Mouse (Mus musculus) mesoderm, embryonic 11.5 days (tissue): ENCODE data around the gene Prss12.
"Not testable (repeated sequence)": the region's sequence is repeated elsewhere in the genome, so short reads cannot be mapped to it uniquely, and the experiment has no call there.

ENCODE experiments used
- DNase-seq: peaks from one replicate; pipeline ENCODE4 v3.0.0-alpha.2; 2012; ENCODE audit warnings: low read depth, low spot score

The Prss12 gene

GRCm38 (mm10) chr3:123476833-123477232 lies 30.1 kb downstream of the Prss12 start:
- peak; percentile 17 for DNase-seq

DNA sequence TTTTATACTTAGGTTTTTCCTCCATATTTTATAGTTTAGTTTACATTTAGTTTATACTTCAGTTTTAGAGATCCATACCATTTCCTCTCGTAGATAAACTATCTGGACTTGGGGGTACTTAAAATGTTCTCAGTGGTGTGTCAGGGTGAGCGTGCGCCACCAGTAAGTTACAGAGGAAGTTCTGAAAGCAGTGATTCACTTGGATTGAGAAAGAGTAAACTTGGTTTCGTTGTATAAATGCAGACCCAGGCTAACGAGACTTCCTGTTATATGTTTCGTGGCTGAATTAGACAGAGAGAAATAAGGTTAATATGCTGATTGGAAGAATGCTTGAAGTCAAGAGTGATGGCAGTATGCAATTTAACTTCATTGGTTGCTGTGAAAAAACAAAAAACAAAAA lies 34.6 kb downstream of the Prss12 start:
- no peak for DNase-seq

GRCm38 (mm10) chr3:123491814-123492213 lies 45.1 kb downstream of the Prss12 start:
- no peak for DNase-seq

DNA sequence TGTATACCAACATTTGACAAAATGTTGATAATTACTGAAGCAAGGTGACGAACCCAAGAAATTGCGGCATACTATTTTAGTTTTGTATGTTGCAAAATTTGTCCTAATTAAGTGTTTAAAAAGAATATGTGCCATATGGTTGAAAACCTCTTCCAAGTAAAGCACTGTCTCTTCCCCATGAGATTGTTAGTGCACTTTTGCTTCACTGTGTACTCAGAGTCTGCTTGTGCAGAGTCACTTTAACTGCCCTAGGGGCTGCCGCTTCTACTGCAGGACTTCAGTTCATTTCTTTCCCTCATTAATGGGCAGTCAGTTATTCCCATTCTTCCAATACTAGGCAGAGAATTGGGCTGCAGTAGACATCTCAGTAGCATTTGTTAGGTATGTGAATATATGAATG lies 46.5 kb downstream of the Prss12 start:
- DNase-seq = no peak

GRCm38 (mm10) chr3:123495088-123495487 lies 48.4 kb downstream of the Prss12 start:
- no peak for DNase-seq

GRCm38 (mm10) chr3:123498787-123499186 lies 52.1 kb downstream of the Prss12 start:
- no peak for DNase-seq

DNA sequence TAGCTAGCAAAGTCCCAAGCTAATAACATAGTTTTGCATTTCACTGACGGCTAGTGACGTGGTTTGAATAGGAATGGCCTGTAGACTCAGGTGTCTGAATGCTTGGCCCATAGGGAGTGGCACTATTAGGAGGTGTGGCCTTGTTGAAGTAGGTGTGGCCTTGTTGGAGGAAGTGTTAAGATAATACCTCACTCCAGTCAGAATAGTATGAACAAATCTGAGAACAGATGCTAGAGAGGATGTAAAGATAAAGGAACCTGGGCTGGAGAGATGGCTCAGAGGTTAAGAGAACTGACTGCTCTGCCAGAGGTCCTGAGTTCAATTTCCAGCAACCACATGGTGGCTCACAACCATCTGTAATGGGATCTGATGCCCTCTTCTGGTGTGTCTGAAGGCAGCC lies 55.1 kb downstream of the Prss12 start:
- DNase-seq = not testable (repeated sequence)

- DNase-seq = no peak
Observed at GRCm38 (mm10) chr3:123503943-123504342, 57.2 kb downstream of the Prss12 start.

DNA sequence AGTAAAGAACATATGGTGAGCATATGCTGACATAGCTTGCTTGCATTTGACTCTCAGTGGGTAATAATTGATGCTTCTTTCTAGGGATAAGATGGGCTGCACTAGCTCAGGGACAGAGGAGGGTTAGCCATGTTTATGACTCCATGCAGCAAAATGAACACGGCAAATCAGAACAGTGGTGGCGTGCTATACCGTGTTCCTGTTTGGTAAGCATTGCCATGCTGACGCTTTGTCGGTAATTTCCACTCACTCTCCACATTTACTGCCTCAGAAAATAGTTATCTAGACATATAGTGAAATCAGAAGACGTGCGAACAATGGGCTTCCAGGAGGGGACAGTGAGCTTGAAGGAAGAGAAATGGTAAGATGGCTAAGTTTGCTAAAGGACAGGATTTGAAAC lies 58.1 kb downstream of the Prss12 start:
- no peak for DNase-seq

- no peak for DNase-seq
Observed at GRCm38 (mm10) chr3:123505778-123506667, 59.3 kb downstream of the Prss12 start.

GRCm38 (mm10) chr3:123506699-123507662 lies 60.3 kb downstream of the Prss12 start:
- DNase-seq = peak; percentile 48

DNA sequence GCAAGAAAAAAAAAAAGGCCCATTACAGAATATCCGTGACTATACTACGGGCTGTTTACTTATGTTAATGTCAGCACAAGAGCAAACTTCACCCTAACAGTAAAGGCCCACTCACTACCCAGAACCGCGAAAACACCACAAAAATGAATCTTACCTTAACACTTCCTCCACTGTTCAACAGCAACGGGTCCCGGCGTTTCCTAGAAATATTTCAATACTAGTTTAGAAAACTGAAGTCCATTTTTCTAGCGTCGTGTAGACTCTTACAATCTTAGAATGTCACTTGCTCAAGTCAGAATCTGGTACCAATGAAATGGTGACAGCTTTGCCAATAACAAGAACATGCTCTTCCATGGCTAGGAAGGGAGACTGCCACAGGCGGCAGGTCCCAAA lies 60.9 kb downstream of the Prss12 start:
- no peak for DNase-seq

DNA sequence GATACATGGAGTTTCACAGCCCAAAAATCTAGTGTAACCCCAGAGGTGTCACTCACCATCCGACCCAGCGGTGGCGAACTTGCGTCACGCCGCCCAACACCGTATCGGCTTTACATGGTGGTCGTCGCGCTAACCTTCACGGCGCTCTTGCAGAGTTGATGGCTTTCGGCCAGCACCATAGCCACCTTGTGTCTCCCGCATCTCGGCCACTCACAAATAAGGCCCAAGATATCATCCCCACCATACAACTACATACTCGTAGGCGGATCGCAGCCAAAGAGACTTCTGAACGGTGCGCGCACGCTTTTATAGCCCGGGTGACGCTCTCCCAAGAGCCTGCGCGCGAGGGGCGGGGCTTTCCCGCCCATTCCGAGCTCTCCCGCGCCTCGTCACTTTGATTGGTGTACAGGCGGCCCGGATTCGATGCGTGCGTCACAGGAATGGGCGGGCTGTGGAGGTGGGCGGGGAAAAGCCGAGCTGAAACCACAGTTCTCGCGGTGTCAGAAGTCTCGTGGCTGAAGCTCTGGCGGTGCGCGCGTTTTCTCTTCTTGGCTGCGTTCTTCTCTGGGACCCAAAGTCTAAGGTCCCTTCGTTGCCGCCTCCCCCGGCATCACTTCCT lies 61.5 kb downstream of the Prss12 start:
- DNase-seq = peak; percentile 99

GRCm38 (mm10) chr3:123508675-123509376 lies 62.1 kb downstream of the Prss12 start:
- DNase-seq = peak; percentile 54

GRCm38 (mm10) chr3:123511818-123512217 lies 65.1 kb downstream of the Prss12 start:
- no peak for DNase-seq

DNA sequence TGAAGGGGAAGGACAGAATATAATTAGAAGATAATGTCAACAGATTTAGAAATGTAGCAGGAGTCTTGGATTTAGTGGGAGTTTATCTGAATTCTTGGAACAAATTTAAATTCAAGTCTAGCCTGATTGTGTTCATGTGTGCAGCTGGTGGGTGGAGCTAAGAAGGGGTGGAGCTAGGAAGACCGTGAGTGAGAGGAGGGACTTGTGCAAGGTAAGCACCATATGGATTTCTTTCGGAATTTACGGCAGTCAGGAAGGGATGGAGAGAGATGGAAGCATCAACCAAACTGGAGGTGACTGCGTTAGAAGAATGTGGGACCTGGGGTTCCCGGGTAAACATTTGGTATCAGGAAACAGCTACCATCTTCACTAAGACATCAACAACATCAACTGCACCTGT lies 68.2 kb downstream of the Prss12 start:
- no peak for DNase-seq

GRCm38 (mm10) chr3:123515600-123516359 lies 69.1 kb downstream of the Prss12 start:
- peak; percentile 80 for DNase-seq

DNA sequence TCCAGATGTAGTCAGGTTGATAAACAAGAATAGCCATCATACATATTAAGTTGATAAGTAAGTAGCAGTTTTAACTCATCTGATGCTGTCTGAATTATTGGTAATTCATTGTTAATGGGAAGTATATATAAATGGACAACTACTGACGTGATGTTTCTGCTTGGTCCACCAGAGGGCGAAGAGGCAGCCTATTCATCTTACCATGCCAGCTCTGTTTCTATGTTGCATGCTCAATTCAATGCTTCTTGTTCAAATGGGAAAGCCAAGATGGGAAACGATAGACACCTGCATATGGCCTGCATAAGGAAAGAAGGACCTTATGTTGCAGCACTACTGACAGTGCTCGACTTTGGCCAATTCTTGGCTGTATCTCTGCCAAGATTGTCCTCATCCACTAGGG lies 70.1 kb downstream of the Prss12 start:
- DNase-seq = peak; percentile 49

GRCm38 (mm10) chr3:123526313-123527067 lies 79.8 kb downstream of the Prss12 start:
- DNase-seq = no peak
